Mouse (Mus musculus): ENCODE data around the gene Itgax.
"Not testable (repeated sequence)": the region's sequence is repeated elsewhere in the genome, so short reads cannot be mapped to it uniquely, and the experiment has no call there.

The Itgax gene

GRCm38 (mm10) chr7:128128741-128129720, at the start of gene Itgax:
TSS of gene Itgax (plus strand) at chr7:128129547.
- DNase-seq: no peak

GRCm38 (mm10) chr7:128080012-128080411, 49.3 kb upstream of the Itgax start:
- DNase-seq: no peak

DNA sequence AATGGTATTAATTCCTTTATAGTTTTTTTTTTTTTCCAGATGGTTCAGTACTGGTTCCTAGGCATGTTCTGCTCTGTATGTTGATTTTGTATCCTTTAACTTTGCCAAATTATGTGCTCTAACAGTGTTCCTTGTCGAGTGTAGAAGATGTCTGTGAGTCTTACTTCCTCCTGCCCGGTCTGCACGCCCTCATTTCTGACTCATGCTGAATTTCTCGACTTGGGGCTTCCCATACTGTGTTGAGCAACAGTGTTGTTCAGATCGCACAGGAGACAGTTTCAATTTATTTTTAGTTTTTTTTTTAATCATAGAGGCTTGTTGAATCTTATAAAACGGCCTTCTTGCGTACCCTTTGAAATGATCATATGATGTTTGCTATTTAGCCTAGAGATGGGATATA, 40.2 kb upstream of the Itgax start:
- no peak for DNase-seq

GRCm38 (mm10) chr7:128098135-128098534, 31.2 kb upstream of the Itgax start:
- no peak for DNase-seq

DNA sequence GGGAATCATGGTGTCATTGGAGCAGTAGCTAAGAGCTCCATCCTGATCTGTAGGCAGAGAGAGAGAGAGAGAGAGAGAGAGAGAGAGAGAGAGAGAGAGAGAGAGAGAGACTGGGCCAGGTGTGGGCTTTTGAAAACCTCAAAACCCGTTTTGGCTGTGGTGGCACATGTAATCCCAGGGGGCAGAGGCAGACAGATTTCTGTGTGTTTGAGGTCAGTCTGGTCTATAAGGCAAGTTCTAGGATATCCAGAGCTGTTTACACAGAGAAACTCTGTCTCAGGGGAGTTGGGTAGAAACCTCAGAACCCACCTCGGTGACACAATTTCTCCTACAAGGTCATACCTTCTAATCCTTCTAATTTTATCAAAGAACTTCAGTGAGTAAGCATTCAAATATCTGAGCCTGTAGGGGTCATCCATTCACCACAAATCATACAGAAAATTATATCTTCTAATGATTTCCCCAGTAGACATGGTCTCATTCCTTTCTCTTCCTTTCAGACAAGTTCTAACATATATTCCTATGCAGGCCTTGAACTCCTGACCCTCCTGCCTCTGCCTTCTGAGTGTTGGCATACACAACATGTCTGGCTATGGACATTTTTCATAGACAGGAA, 28.5 kb upstream of the Itgax start:
- no peak for DNase-seq

DNA sequence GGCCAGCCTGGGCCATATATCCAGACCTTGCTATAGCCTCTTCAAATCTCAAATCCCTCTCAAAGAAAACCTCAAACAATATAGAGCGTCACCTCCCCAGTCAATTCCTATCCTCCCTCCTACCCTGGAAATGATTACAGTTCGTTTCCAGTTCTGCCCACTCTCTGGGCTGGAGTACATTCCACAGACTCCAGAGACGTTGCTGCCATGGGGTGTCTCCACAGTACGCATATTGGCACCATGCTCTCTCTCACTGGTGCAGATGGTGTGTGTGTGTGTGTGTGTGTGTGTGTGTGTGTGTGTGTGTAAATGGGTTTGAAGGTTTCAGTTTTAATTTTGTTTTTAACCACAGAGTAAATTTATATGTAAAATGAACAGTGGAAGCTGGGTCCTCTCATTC, 24.1 kb upstream of the Itgax start:
- no peak for DNase-seq

DNA sequence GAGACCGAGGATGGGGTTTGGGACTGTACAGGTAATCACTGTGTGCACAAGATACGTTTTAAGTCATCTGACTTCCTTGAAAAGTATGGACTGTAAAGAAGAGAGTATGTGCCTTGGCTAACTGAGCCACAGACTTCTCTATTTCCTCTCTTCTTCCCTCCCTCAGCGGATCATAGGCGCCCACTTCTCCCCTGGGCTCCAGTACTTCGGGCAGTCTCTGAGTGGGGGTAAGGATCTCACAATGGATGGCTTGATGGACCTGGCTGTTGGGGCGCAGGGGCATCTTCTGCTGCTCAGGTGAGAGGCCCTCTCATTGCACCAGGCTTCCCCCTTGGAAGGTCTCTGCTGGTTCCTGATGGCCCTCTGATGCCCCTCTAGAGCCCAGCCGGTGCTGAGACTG, 21.9 kb upstream of the Itgax start:
- no peak for DNase-seq

DNA sequence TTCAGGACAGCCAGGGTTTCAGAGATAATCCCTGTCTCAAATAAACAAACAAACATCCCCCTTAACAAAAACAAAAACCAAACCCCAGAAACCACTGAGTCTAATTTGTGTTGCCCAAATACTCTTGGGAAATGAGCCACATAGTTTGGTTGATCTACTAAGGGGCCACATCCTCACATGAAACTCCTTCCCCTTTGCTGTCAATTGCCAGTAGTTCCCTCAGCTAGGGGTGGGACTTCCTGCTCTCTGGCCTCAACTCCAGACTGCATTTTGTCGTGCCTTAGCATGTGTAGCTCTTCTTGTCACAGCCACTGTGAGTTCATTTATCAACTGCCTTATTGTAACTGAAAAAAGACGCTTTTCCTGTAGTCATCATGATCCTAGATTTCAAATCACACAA, 19.0 kb upstream of the Itgax start:
- no peak for DNase-seq

DNA sequence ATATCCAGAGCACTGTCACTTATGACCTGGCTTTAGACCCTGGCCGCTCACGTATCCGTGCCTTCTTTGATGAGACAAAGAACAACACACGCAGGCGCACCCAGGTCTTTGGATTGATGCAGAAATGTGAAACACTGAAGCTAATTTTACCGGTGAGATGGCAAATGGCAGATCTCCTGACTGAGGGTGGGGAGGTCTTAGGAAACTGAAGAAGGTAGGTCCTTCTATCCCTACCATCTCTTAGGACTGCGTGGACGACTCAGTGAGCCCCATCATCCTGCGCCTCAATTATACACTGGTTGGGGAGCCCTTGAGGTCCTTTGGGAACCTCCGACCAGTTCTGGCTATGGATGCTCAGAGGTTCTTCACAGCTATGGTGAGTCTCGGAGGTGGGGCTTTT, 17.2 kb upstream of the Itgax start:
- DNase-seq: no peak

DNA sequence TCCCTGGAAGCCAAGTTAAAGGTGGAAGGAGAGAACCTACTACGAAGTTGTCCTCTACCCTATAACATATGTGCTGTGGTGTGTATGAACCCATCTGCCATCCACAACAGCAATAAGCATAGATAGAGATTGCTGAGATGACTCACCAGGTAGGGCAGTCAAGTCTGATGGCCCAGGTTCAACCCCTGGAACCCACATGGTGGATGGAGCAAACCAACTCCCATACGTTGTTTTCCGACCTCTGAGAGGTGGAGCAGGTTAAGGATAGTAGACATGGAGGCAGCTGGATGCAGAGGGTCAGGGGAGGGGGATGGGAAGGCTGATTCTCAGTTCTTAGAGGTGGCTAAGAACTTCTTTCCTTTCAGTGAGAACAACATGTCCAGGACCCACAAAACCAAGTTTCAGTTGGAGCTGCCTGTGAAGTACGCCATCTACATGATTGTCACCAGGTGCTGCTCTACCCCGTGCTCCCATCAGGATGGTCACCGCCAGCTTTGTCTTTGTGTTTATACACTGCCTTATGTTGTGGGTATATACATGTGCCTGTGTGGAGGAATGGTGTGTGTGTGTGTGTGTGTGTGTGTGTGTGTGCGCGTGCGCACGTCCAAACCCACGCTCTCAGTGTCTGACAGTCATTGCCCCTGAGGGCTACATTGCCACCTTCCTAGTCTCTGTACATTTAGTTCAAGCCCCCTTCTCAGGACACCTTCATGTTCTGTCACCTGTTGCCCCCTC, 14.8 kb upstream of the Itgax start:
- no peak for DNase-seq

GRCm38 (mm10) chr7:128115211-128115958, 14.0 kb upstream of the Itgax start:
- DNase-seq: no peak

DNA sequence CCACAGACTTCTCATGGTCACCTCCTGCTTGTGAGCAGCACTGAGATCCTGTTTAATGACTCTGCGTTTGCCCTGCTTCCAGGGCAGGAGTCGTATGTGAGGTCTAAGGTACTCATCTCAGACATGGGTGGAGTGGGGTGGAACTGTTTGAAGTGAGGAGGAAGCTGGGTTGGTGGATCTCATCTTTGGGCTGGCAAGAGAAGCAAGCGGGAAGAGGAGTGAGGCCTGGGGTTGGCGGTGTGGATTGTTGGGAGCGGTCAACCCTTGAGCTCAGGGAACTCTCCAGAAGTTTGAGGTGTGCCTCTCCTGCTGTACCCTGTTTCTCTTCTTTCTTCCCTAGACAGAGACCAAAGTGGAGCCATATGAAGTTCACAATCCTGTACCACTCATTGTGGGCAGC, 13.0 kb upstream of the Itgax start:
- no peak for DNase-seq

GRCm38 (mm10) chr7:128119726-128120490, 9.4 kb upstream of the Itgax start:
- DNase-seq: no peak

- no peak for DNase-seq
Measured at GRCm38 (mm10) chr7:128132148-128132547, 2.8 kb downstream of the Itgax start.

- no peak for DNase-seq
Measured at GRCm38 (mm10) chr7:128133596-128133995, 4.2 kb downstream of the Itgax start.

GRCm38 (mm10) chr7:128136927-128137326, 7.6 kb downstream of the Itgax start:
- no peak for DNase-seq

DNA sequence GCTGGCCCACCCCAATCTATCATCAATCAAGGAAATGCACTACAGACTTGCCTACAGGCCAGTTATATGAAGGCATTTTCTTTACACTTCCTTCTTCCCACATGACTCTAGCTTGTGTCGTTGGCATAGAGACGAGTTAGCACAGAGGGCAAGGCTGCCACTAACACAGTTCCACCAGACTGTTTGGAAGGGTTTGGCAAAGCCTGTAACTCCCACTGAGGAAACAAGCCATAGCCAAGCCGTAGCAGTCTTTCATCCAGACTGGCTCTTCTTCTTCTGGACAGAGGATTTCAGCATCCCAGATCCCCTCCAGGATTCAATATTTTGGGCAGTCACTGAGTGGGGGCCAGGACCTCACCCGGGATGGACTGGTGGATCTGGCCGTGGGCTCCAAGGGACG, 10.3 kb downstream of the Itgax start:
- DNase-seq: peak; percentile 84 to 85

GRCm38 (mm10) chr7:128150970-128151369, 21.6 kb downstream of the Itgax start:
- DNase-seq: no peak

DNA sequence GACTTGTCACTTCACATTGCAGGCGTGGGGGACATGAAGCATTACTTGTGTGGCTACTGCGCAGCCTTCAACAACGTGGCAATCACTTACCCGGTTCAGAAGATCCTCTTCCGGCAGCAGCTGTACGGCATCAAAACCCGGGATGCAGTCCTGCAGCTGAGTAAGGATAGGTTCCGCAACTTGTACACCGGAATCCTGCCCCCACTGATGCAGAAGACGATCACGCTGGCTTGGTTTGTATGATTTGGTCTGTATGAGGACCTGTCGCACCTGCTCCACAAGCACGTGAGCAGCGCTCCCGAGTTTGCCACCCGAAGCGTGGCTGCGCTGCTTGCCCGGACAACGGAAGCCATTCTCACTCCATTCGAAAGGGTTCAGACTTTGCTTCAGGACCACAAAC, 24.7 kb downstream of the Itgax start, which contains the start of gene Itgad:
TSS of gene Itgad (plus strand) at position 301 of the 400 bp plus-strand sequence.
- no peak for DNase-seq

GRCm38 (mm10) chr7:128154924-128155323, 25.6 kb downstream of the Itgax start:
- DNase-seq: no peak

- DNase-seq: not testable (repeated sequence)
Measured at GRCm38 (mm10) chr7:128158688-128159354, 29.5 kb downstream of the Itgax start.
